Mouse (Mus musculus): ENCODE measurements at regions not wholly inside any gene's neighbourhood (a gene's known extent, or its start where the extent isn't known, plus 50 kb on each side); places are given as distances from the start of the nearest gene placed in this dataset.

DNA sequence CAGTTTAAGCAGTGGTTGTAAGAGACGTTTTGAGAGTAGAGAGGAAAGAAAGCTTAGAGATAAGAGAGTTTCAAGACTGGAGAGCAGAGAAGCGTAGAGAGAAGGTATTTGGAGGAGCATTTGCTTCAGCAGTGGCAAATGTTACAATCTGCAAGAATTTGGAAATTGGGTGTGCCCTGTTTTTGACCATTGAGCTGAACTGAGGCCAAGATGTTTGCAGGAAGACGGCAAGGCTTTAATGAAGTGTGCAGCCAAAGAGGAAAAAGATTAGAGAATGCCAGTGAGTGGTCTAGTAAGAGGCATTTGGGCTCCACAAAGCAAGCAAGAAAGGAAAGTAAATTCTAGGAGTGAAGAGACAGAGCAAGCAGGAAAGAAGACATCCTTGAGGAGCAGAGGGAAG lies 168.8 kb upstream of the Fggy start:
- no peak for DNase-seq (ENCODE audit: low spot score)
- 36% methylated on average over 3 of the region's 3 CpGs for WGBS
- Histone ChIP-seq H3K9me3 (ENCODE audit: control insufficient read depth, low read length) (no peaks in the 10 kb centered on the region), H3K27ac (replicated peaks) (0 out of 2 replicates have a peak overlapping the region, but pooled peaks have one; percentile 5), H3K4me3 (ENCODE audit: low read depth, low read length) (no peak overlapping the region), H3K4me2 (replicated peaks; ENCODE audit: low read depth) (no peak overlapping the region), H3K36me3 (ENCODE audit: control insufficient read depth, insufficient read depth, low read length) (no peaks in the 10 kb centered on the region), H3K9ac (ENCODE audit: low read length) (no peak overlapping the region; the same call in 1 of the 2 replicates), H3K27me3 (ENCODE audit: control insufficient read depth, insufficient read depth, low read length) (no peaks in the 10 kb centered on the region), H3K4me1 (replicated peaks; ENCODE audit: control insufficient read depth, insufficient read depth) (peaks cover 8% of the 10 kb centered on the region; the same call in 1 of the 2 replicates)
- ATAC-seq (ENCODE audit: low FRiP score, low TSS enrichment), result no peak
- TF ChIP-seq CTCF (IDR thresholded peaks at IDR 0.05; ENCODE audit: low read depth), result no peak
- no peak for TF ChIP-seq EP300 (optimal IDR thresholded peaks at IDR 0.05)

DNA sequence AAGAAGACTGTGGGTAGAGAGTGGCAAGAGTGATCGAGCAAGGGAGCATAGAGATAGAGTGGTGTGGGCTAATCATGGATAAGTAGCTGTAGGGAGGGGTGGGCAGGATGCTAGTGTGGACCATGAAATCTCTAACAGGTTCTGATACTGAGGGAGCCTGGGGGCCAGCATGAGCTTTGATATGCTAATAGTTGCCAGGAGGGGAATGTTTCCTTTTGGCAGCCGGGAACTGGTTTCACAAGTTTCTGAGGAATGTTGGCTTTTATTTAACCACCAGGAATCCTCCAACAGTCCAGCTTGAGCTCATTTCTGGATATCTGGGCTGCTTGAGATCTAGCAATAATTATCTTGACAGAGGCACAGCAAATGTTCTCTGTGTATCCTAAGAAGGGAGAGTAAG lies 167.7 kb upstream of the Fggy start:
- DNase-seq (ENCODE audit: low spot score), result peak; percentile 55
- H3K4me1 ChIP-seq (replicated peaks; ENCODE audit: control insufficient read depth, insufficient read depth), result peaks cover 8% of the 10 kb centered on the region; the same call in 1 of the 2 replicates
- peak; percentile 53 for ATAC-seq (ENCODE audit: low FRiP score, low TSS enrichment)
- H3K4me2 ChIP-seq (replicated peaks; ENCODE audit: low read depth), result no peak overlapping the region
- H3K4me3 ChIP-seq (ENCODE audit: low read depth, low read length), result no peak overlapping the region
- no peaks in the 10 kb centered on the region for H3K27me3 ChIP-seq (ENCODE audit: control insufficient read depth, insufficient read depth, low read length)
- TF ChIP-seq CTCF (IDR thresholded peaks at IDR 0.05; ENCODE audit: low read depth) (peak; percentile 14; the same call in 1 of the 2 replicates), EP300 (optimal IDR thresholded peaks at IDR 0.05) (peak; percentile 62)
- H3K36me3 ChIP-seq (ENCODE audit: control insufficient read depth, insufficient read depth, low read length), result no peaks in the 10 kb centered on the region
- WGBS, result 35% methylated on average over 2 of the region's 2 CpGs
- H3K9ac ChIP-seq (ENCODE audit: low read length), result no peak overlapping the region
- no peaks in the 10 kb centered on the region for H3K9me3 ChIP-seq (ENCODE audit: control insufficient read depth, low read length)
- H3K27ac ChIP-seq (replicated peaks), result no peak overlapping the region

DNA sequence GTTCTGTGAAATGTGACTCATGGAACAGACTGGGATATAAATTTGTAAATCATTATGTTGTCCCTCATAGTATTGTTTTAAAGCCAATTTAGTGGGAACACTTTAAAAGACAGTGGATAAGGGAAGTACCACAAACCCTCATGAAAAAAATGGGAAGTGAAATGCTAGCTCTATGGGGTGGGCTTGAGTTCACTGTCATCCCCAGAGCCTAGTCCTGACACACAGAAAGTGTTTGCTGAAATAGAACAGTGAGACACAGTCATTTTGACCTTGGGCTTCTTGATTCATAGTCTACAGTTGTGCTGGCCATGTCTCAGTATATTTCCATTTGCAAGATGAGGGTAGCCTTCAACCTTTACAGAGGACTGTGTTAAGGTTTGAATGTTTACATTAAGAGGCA lies 166.8 kb upstream of the Fggy start:
- H3K4me2 ChIP-seq (replicated peaks; ENCODE audit: low read depth), result no peak overlapping the region
- H3K27me3 ChIP-seq (ENCODE audit: control insufficient read depth, insufficient read depth, low read length), result no peaks in the 10 kb centered on the region
- TF ChIP-seq EP300 (optimal IDR thresholded peaks at IDR 0.05), result no peak
- peaks cover 8% of the 10 kb centered on the region; the same call in 1 of the 2 replicates for H3K4me1 ChIP-seq (replicated peaks; ENCODE audit: control insufficient read depth, insufficient read depth)
- H3K9ac ChIP-seq (ENCODE audit: low read length), result no peak overlapping the region
- no peak for ATAC-seq (ENCODE audit: low FRiP score, low TSS enrichment)
- DNase-seq (ENCODE audit: low spot score), result no peak
- H3K4me3 ChIP-seq (ENCODE audit: low read depth, low read length), result no peak overlapping the region
- no peak overlapping the region for H3K27ac ChIP-seq (replicated peaks)
- H3K36me3 ChIP-seq (ENCODE audit: control insufficient read depth, insufficient read depth, low read length), result no peaks in the 10 kb centered on the region
- H3K9me3 ChIP-seq (ENCODE audit: control insufficient read depth, low read length), result no peaks in the 10 kb centered on the region

- Histone ChIP-seq H3K27ac (replicated peaks) (no peak overlapping the region), H3K4me3 (ENCODE audit: low read depth, low read length) (no peak overlapping the region), H3K4me1 (replicated peaks; ENCODE audit: control insufficient read depth, insufficient read depth) (no peaks in the 10 kb centered on the region), H3K9ac (ENCODE audit: low read length) (no peak overlapping the region), H3K36me3 (ENCODE audit: control insufficient read depth, insufficient read depth, low read length) (no peaks in the 10 kb centered on the region), H3K27me3 (ENCODE audit: control insufficient read depth, insufficient read depth, low read length) (no peaks in the 10 kb centered on the region), H3K4me2 (replicated peaks; ENCODE audit: low read depth) (no peak overlapping the region), H3K9me3 (ENCODE audit: control insufficient read depth, low read length) (no peaks in the 10 kb centered on the region)
- TF ChIP-seq CTCF (IDR thresholded peaks at IDR 0.05; ENCODE audit: low read depth) (no peak), EP300 (optimal IDR thresholded peaks at IDR 0.05) (no peak)
- no peak for DNase-seq (ENCODE audit: low spot score)
- 61% methylated on average over 3 of the region's 3 CpGs for WGBS
- no peak for ATAC-seq (ENCODE audit: low FRiP score, low TSS enrichment)
Measured at GRCm38 (mm10) chr4:95395746-95396145, 161.6 kb upstream of the Fggy start.

DNA sequence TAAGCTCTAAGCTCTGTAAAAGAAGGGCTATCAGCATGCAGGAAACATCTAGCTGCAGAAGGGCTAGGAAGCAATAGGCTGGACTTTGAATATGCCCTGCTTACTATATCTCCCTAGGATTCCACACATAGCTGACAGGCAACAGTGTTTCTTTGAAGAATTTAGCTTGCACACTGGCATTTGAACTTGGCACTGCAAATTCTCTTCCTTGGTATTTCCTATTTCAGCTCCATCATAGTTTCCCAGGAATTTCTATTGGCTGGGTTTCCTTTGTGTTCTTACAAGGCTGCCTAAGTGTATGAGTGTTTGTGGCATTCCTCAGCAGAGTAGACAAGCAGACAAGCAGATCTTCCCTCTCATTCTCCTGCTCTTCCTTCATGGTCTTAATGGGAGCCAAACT lies 159.0 kb upstream of the Fggy start:
- Histone ChIP-seq H3K9me3 (ENCODE audit: control insufficient read depth, low read length) (no peaks in the 10 kb centered on the region), H3K4me2 (replicated peaks; ENCODE audit: low read depth) (no peak overlapping the region), H3K27ac (replicated peaks) (no peak overlapping the region), H3K27me3 (ENCODE audit: control insufficient read depth, insufficient read depth, low read length) (no peaks in the 10 kb centered on the region), H3K36me3 (ENCODE audit: control insufficient read depth, insufficient read depth, low read length) (no peaks in the 10 kb centered on the region), H3K4me3 (ENCODE audit: low read depth, low read length) (no peak overlapping the region), H3K4me1 (replicated peaks; ENCODE audit: control insufficient read depth, insufficient read depth) (no peaks in the 10 kb centered on the region), H3K9ac (ENCODE audit: low read length) (no peak overlapping the region)
- no peak for ATAC-seq (ENCODE audit: low FRiP score, low TSS enrichment)
- TF ChIP-seq EP300 (optimal IDR thresholded peaks at IDR 0.05), result no peak
- no peak for TF ChIP-seq CTCF (IDR thresholded peaks at IDR 0.05; ENCODE audit: low read depth)
- no peak for DNase-seq (ENCODE audit: low spot score)

- DNase-seq (ENCODE audit: low spot score) (no peak), ATAC-seq (ENCODE audit: low FRiP score, low TSS enrichment) (no peak)
- no peak overlapping the region for H3K4me3 ChIP-seq (ENCODE audit: low read depth, low read length)
- peak; percentile 27 for TF ChIP-seq EP300 (optimal IDR thresholded peaks at IDR 0.05)
- TF ChIP-seq CTCF (IDR thresholded peaks at IDR 0.05; ENCODE audit: low read depth), result no peak
- H3K4me1 ChIP-seq (replicated peaks; ENCODE audit: control insufficient read depth, insufficient read depth), result no peaks in the 10 kb centered on the region
- 56% methylated on average over 6 of the region's 6 CpGs for WGBS
- no peaks in the 10 kb centered on the region for H3K36me3 ChIP-seq (ENCODE audit: control insufficient read depth, insufficient read depth, low read length)
- H3K27me3 ChIP-seq (ENCODE audit: control insufficient read depth, insufficient read depth, low read length), result no peaks in the 10 kb centered on the region
- no peak overlapping the region for H3K27ac ChIP-seq (replicated peaks)
- H3K9me3 ChIP-seq (ENCODE audit: control insufficient read depth, low read length), result no peaks in the 10 kb centered on the region
- no peak overlapping the region for H3K4me2 ChIP-seq (replicated peaks; ENCODE audit: low read depth)
- no peak overlapping the region for H3K9ac ChIP-seq (ENCODE audit: low read length)
Measured at GRCm38 (mm10) chr4:95402273-95402672, 155.0 kb upstream of the Fggy start.
